Mouse (Mus musculus) T-helper 17 cell (primary cell): ENCODE data around the gene Ppp1ca.

Experiments used
- in situ Hi-C, 2 experiments: fragments of 300-600 bp; cut with MboI, MseI; formaldehyde crosslinking; loops; 1 replicate in 1 of 2; 2 replicates in 1 of 2; pipeline ENCODE4 v1.15.1; 2025; ENCODE audit warnings: high pct_unique_total_duplicates in 2 of 2

Ppp1ca gene

GRCm38 (mm10) chr19:4208563-4208962 lies 16.7 kb downstream of the Ppp1ca start:
- in situ Hi-C loops: loop anchor here in 1 of 2 experiments (5.0 kb wide), 1 partner anchor 34 kb away; no protein-coding TSS in a partner anchor

DNA sequence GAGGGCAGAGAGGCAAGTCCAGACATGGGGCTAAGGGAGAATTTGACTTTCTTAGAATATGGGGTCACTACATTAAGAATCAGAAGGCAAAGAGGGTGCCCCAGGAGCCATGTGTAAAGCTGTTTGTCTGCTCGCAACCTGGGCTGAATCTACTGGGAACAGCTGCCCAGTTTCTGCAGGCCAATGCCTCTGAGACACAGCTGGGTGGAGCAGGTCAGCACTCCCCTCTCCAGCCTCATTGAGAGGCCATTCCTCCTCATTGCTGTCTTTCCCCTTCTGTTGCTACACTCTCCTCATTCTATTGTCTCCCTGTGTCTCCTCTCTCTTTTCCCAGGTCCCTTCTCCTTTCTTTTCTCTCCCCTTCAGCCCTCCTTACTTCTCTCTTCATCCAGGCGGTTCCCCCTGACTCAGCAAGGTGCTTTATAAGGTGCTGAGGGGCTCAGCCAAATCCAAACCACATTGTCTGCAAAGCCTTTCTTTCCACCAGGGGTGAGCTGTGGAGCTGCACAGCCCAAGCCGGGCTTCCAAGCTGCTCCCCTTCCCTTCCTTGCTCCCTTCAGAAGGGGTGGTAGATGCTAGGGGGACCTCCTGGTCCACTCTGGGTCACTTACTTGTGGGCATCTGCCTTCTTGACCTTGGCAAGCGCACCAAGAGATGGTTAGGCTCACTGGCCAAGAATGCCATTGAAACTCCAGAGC lies 20.2 kb downstream of the Ppp1ca start:
- in situ Hi-C loops: no loop called here

GRCm38 (mm10) chr19:4213524-4213974 lies 21.7 kb downstream of the Ppp1ca start:
- in situ Hi-C loops: no loop called here

GRCm38 (mm10) chr19:4214071-4214770 lies 22.4 kb downstream of the Ppp1ca start, which contains the start of the genes Clcf1 and AC109138.7:
Clcf1 (plus strand) TSS chr19:4214238.
AC109138.7 (plus strand) TSS chr19:4214357.
- in situ Hi-C loops: no loop called here

GRCm38 (mm10) chr19:4214771-4215450 lies 23.0 kb downstream of the Ppp1ca start:
- in situ Hi-C loops: no loop called here

DNA sequence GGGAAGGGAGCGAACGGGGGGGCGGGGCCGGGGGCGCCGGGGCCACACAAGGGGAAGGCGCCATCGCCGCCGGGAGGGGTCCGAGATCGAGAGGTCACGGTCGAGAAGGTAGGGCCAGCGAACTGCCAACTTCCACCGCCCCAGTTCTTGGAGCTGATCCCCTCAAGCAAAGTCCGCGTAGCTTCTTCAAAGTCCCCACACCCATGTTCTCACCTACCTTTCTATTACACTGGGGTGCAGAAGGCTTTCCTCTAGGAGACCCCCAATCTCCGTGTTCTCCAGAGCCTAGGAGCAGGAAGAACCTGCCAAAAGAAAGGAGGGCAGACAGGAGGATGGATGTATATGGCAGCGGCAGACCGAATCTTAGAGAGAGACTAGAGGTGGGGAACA lies 23.6 kb downstream of the Ppp1ca start:
- in situ Hi-C loops: no loop called here

- in situ Hi-C loops: no loop called here
Measured at GRCm38 (mm10) chr19:4216041-4216685, 24.3 kb downstream of the Ppp1ca start.

DNA sequence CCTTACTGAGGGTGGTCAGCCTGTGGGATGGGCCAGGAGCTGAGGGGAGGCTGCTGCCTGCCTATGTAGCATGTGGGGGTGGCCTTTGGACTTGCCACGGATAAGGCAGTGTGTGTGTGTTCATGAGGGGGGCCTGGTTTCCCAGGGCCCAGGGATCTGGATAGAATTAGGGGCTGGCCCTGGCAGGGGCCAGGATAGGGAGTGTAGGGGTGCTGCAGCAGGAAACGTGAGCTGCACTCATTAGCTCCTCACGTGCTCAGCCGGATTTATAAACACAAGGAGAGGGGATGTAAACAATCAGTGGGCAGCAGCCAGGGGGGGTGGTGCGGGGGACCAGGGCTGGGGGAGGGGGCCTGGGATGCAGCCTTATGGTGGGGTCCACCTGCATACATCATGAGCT lies 25.3 kb downstream of the Ppp1ca start:
- in situ Hi-C loops: no loop called here

DNA sequence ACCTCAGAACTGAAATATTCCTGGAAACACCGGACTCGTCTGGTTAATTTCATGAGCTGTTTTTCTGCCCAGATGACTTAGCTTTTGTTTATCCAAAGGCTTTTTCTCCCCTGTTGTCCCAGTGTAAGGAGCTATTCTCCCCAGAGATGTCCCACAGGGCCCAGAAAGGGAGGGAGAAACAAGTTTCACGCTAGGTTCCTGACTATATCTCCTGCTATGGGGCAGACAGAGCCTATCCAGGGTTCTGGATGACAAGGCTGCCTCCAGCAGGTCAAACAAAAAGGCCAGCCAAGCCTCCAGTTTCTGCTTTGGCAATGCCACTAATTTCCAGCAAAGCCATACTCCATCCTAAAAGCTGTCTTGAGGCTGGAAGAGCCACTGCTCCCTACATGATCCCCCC lies 26.0 kb downstream of the Ppp1ca start:
- in situ Hi-C loops: no loop called here

DNA sequence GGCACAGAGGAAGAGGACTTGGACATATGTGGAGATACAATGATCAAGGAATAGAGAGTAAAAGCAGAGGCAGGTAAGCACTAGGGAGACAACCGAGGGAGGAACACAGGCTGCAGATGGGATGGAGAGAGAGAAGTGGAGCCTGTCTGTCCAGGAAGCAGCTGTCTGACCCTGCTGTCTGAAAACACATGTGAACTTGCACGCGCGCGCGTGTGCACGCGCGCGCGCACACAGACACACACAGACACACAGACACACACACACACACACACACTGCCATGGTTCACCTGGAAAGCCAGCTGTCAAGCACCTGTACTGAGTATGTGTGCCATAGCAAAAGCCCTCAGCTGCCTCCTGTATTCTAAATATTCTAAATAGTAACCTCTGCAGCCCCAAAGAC lies 26.4 kb downstream of the Ppp1ca start:
- in situ Hi-C loops: no loop called here

GRCm38 (mm10) chr19:4218784-4219183 lies 26.9 kb downstream of the Ppp1ca start:
- in situ Hi-C loops: no loop called here

GRCm38 (mm10) chr19:4219943-4220342 lies 28.1 kb downstream of the Ppp1ca start:
- in situ Hi-C loops: no loop called here

GRCm38 (mm10) chr19:4220416-4220815 lies 28.6 kb downstream of the Ppp1ca start:
- in situ Hi-C loops: no loop called here

DNA sequence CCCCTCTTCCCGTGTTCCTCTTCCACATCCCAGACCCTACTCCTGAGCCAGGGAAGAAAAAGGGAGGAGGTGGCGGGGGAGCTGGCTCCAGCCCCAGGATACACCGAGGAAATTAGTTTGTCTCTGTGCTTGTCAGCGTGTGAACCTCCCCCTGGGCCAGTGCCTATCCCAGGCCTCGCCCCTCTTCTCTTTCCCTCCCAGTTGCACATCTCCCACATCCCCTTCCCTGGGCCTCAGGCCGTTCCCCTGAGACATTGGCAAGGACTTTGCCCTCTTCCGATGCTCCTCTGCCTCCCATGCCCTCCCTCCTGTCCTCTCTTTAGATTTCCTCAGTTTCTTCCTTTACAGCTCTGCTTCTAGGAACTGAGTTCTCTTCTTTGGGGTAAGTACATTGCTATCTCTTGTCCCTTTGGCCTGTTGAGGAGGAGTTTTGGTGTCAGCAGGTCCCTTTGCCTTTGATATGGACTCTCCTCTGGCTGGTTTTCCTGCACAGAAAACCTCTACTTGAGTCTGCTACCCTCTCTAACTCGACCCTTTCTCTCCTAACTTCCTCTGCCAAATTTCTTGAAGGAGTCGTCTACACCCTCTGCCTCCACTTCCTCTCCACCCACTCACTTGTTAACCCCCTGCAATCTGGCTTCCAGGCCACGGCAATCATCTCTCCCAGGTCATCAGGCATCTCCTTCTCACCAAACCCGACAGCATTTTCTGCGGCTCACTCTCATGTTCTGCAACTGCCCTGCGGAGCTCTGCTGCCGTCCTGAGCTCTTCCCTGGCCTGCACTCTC lies 29.3 kb downstream of the Ppp1ca start:
- in situ Hi-C loops: no loop called here

- in situ Hi-C loops: no loop called here
Measured at GRCm38 (mm10) chr19:4222165-4222564, 30.3 kb downstream of the Ppp1ca start.

- in situ Hi-C loops: no loop called here
Measured at GRCm38 (mm10) chr19:4226779-4227178, 34.9 kb downstream of the Ppp1ca start.

DNA sequence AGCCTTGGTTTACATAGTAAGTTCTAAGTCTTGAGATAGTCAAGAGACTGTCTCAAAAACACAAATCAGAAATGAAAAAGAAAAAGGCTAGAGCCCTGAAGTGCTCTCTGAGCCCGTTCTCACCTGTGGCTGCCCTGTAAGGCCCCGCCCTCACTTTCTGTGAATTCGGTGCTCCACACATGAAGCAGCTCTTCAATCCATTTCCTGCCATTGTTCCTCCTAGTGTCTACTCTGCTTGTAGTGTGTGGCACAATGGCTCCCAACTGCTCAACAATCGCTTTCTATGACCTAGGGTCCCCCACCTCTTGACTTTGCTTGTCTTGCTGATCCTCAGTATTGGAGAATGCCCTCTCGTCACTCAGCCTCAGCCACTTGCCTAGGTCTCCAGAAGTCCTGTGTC lies 35.6 kb downstream of the Ppp1ca start:
- in situ Hi-C loops: no loop called here

DNA sequence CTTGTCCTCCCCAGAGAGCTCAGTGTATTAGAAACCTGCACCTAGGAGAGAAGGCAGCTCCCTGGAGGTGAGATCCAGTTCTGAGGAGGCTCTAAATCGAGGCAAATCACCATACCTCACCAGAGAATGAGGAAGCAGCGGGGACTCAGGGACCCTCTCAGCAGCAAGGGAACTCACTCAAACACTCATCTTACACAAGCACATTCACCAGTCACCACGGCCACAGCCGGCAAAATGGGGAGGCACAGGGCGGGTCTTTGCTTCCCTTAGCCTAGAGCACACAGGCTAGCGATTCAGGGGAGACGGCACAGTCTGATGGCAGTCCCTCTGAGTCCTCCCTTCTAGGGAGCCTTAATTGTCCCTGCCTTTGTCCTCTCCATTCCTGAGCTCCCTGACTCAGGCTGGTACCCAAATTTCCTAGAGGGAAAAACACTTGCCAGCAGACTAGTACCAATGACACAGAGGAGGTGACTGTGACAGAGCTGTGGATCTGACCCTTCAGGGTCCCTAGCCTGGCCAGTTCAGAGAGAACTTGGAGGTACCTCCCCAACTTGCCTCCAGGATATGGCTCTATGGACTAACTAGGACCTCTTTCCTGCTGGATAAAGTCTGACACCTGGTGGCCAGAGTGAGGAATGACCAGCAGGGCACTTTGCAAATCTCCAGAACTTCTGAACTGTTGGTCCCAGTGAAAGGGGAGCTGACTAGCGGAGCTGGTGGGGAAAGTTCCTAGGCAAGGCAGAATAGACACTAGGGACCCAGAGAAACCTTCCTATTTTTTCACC lies 36.2 kb downstream of the Ppp1ca start:
- in situ Hi-C loops: no loop called here

DNA sequence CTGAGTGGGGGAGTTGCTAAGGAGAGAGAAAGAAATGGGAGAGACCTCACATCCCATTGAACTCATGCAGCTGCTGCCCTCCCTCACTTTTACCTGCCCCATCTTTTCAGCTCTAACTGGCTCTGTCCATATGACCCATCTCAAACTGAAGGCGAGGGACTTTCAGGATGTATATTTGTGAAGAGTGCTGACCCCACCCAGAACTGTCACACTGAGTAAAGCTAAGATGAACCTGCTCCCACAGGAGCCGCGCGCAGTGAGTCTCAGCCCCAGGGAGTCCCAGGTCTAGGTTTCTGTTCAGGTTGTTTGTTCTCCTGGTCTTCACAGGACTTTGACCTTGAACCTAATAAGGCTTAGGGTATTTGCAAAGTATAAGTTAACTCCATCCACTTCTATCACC lies 37.0 kb downstream of the Ppp1ca start:
- in situ Hi-C loops: no loop called here

DNA sequence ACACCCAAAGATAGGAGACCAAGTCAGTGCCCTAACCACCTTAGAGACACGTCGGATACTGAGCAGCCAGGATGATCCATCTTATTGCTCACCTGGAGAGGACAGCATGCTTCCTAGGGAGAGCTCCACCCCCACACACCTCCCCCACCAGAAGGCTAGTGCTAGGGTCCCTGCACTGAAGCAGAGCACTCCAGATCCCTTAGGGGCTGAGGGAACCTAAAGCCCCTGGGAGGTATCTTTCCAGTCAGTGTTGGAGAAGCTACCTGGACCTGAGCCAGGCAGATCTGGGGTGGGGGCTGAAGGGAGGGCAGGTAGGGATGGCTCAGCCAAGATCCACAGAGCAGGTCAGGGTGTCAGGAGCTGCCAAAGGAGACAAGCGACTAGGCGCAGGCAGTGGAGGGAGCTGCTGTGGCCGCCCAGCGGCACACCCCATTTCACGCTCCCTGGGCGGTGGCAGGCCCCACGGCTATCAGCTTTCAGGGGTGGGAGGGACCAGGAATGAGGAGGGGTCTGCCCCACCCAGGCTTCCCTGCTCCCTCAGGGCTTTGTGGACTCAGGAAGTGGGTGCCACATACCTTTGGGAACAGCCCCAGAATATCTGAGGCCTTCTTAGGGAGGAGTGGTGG lies 37.7 kb downstream of the Ppp1ca start:
- in situ Hi-C loops: no loop called here
